Mouse (Mus musculus) MEL (cell line): ENCODE data around the gene Sgms1. TPM values are rescaled to one million over a fixed set of nuclear protein-coding genes. Genes with fewer than 3 reads are reported as not detected.

ENCODE experiments used
- DNase-seq: peaks from one replicate; pipeline ENCODE4 v3.0.0; 2011; ENCODE audit warnings: low read depth, low spot score
- H3K27ac ChIP-seq: 2 replicates; pipeline ENCODE4 v1.5.1; 2012; ENCODE audit warnings: low read depth, mild to moderate bottlenecking, control low read depth, low read length, moderate library complexity; ENCODE audit not compliant: control insufficient read depth
- H3K27me3 ChIP-seq, 2 experiments: fragments of 150-350 bp in 1 of 2; sonication (generic) in 1 of 2; 2 replicates each; pipeline ENCODE4 v1.6.1; 2012; ENCODE audit warnings: low read length in 2 of 2, mild to moderate bottlenecking in 2 of 2, improper control_type of control experiment in 1 of 2, moderate library complexity in 1 of 2; ENCODE audit not compliant: insufficient read depth in 2 of 2, control insufficient read depth in 1 of 2
- H3K36me3 ChIP-seq, 2 experiments: 2 replicates each; pipeline ENCODE4 v1.6.1; 2012 to 2014; ENCODE audit warnings: low read length in 2 of 2, improper control_type of control experiment in 1 of 2, inconsistent platforms in 1 of 2, mild to moderate bottlenecking in 1 of 2; ENCODE audit not compliant: insufficient read depth in 2 of 2, control insufficient read depth in 1 of 2
- H3K4me1 ChIP-seq, 2 experiments: fragments of 150-350 bp in 1 of 2; sonication (generic) in 1 of 2; 2 replicates each; pipeline ENCODE4 v1.6.1; 2012; ENCODE audit warnings: low read length in 2 of 2, improper control_type of control experiment in 1 of 2, mild to moderate bottlenecking in 1 of 2; ENCODE audit not compliant: insufficient read depth in 2 of 2, control insufficient read depth in 1 of 2
- H3K4me3 ChIP-seq, 2 experiments: fragments of 150-350 bp in 1 of 2; sonication (generic) in 1 of 2; 2 replicates each; pipeline ENCODE4 v1.5.1; 2012; ENCODE audit warnings: low read depth in 2 of 2, low read length in 2 of 2, mild to moderate bottlenecking in 2 of 2, moderate library complexity in 2 of 2, control low read depth in 1 of 2, improper control_type of control experiment in 1 of 2; ENCODE audit not compliant: control insufficient read depth in 1 of 2, insufficient read depth in 1 of 2
- H3K79me2 ChIP-seq: 2 replicates; pipeline ENCODE4 v1.6.1; 2012; ENCODE audit warnings: mild to moderate bottlenecking, low read length, moderate library complexity; ENCODE audit not compliant: control insufficient read depth, poor library complexity, insufficient read depth
- H3K9ac ChIP-seq: 2 replicates; pipeline ENCODE4 v1.6.1; 2012; ENCODE audit warnings: low read depth, mild to moderate bottlenecking, control low read depth, low read length, moderate library complexity; ENCODE audit not compliant: control insufficient read depth, poor library complexity, severe bottlenecking
- H3K9me3 ChIP-seq: fragments of 150-350 bp; sonication (generic); replicated peaks from 2 replicates; pipeline ENCODE4 v1.6.1; 2012; ENCODE audit warnings: mild to moderate bottlenecking, low read length, improper control_type of control experiment, moderate library complexity; ENCODE audit not compliant: insufficient read depth
- BHLHE40 ChIP-seq: IDR thresholded peaks from 2 replicates; pipeline ENCODE4 v1.6.1; 2012; ENCODE audit warnings: low read depth, mild to moderate bottlenecking, inconsistent platforms, low read length, improper control_type of control experiment, borderline replicate concordance
- ETS1 ChIP-seq: IDR thresholded peaks from 2 replicates; pipeline ENCODE4 v1.6.1; 2012; ENCODE audit warnings: low read depth, mild to moderate bottlenecking, inconsistent platforms, low read length, improper control_type of control experiment, moderate library complexity
- HCFC1 ChIP-seq: IDR thresholded peaks from 2 replicates; pipeline ENCODE4 v1.6.1; 2012; ENCODE audit warnings: low read depth, mild to moderate bottlenecking, inconsistent platforms, low read length, improper control_type of control experiment, moderate library complexity
- JUND ChIP-seq: IDR thresholded peaks from 2 replicates; pipeline ENCODE4 v1.6.1; 2011; ENCODE audit warnings: low read depth, mild to moderate bottlenecking, improper control_type of control experiment, low read length
- MAX ChIP-seq: IDR thresholded peaks from 2 replicates; pipeline ENCODE4 v1.6.1; 2011; ENCODE audit warnings: low read length, improper control_type of control experiment
- MAZ ChIP-seq: IDR thresholded peaks from 2 replicates; pipeline ENCODE4 v1.6.1; 2012; ENCODE audit warnings: low read depth, mild to moderate bottlenecking, inconsistent platforms, low read length, improper control_type of control experiment
- MEF2A ChIP-seq: IDR thresholded peaks from 2 replicates; pipeline ENCODE4 v1.6.1; 2014; ENCODE audit warnings: low read depth, mild to moderate bottlenecking, inconsistent platforms, low read length, improper control_type of control experiment; ENCODE audit not compliant: poor library complexity, insufficient replicate concordance, severe bottlenecking; ENCODE audit errors: extremely low read depth
- MXI1 ChIP-seq: IDR thresholded peaks from 2 replicates; pipeline ENCODE4 v1.6.1; 2011; ENCODE audit warnings: mild to moderate bottlenecking, low read depth, low read length, improper control_type of control experiment
- RAD21 ChIP-seq: IDR thresholded peaks from 2 replicates; pipeline ENCODE4 v1.6.1; 2011; ENCODE audit warnings: mild to moderate bottlenecking, low read depth, low read length, improper control_type of control experiment
- SIN3A ChIP-seq: IDR thresholded peaks from 2 replicates; pipeline ENCODE4 v1.6.1; 2012; ENCODE audit warnings: low read length, improper control_type of control experiment, inconsistent platforms
- SMC3 ChIP-seq: IDR thresholded peaks from 2 replicates; pipeline ENCODE4 v1.6.1; 2011; ENCODE audit warnings: low read depth, low read length, improper control_type of control experiment
- TAL1 ChIP-seq: IDR thresholded peaks from 2 replicates; pipeline ENCODE4 v1.6.1; 2012; ENCODE audit warnings: mild to moderate bottlenecking, inconsistent platforms, low read length, moderate library complexity, mixed read lengths
- USF1 ChIP-seq: IDR thresholded peaks from 2 replicates; pipeline ENCODE4 v1.6.1; 2014; ENCODE audit warnings: low read depth, mild to moderate bottlenecking, inconsistent platforms, low read length, improper control_type of control experiment, moderate library complexity
- ZKSCAN1 ChIP-seq: IDR thresholded peaks from 2 replicates; pipeline ENCODE4 v1.6.1; 2012; ENCODE audit warnings: low read depth, mild to moderate bottlenecking, inconsistent platforms, low read length, improper control_type of control experiment, moderate library complexity
- ZMIZ1 ChIP-seq: IDR thresholded peaks from 2 replicates; pipeline ENCODE4 v1.6.1; 2012; ENCODE audit warnings: low read depth, mild to moderate bottlenecking, inconsistent platforms, low read length, improper control_type of control experiment, moderate library complexity
- polyA plus RNA-seq, 2 experiments: library from polyadenylated mRNA; stranded (reverse) in 1 of 2; unstranded in 1 of 2; fragments of >175 nt in 1 of 2; fragments of >200 nt in 1 of 2; gene quantifications; 2 replicates each; pipeline versions ENCODE4 v1.2.1 to v1.2.4; 2012; ENCODE audit warnings: low replicate concordance in 2 of 2, low read depth in 1 of 2; ENCODE audit not compliant: insufficient read length in 2 of 2, insufficient read depth in 1 of 2, missing spikeins in 1 of 2
- total RNA-seq: library from RNA; depleted of rRNA; stranded (reverse); fragments of 300-350 nt; gene quantifications from 2 replicates; pipeline ENCODE4 v1.2.3, GENCODE M21; 2012

Sgms1 gene
- total and polyA plus RNA-seq, 3 experiments: 16.3 to 18.5 TPM; not detected in 1

- Histone ChIP-seq H3K27ac (no peak overlapping the region), H3K4me1 (peaks cover 6 to 11% of the 10 kb centered on the region in 2 experiments; a peak in 3 of 4 replicates), H3K36me3 (peaks cover 2 to 15% of the 10 kb centered on the region in 2 experiments), H3K79me2 (peaks cover 22% of the 10 kb centered on the region), H3K4me3 (no peak overlapping the region), H3K9me3 (no peaks in the 10 kb centered on the region), H3K27me3 (no peaks in the 10 kb centered on the region), H3K9ac (no peak overlapping the region)
- DNase-seq: no peak
- TF ChIP-seq JUND: no peak
- no peak for TF ChIP-seq SIN3A
- TF ChIP-seq HCFC1: no peak
- TF ChIP-seq MAZ: no peak
- TF ChIP-seq MXI1: no peak
- no peak for TF ChIP-seq RAD21
- TF ChIP-seq MEF2A: no peak
- no peak for TF ChIP-seq ZKSCAN1
- TF ChIP-seq ZMIZ1: no peak
- no peak for TF ChIP-seq TAL1
- TF ChIP-seq USF1: no peak
Observed at GRCm38 (mm10) chr19:32227175-32227574, 162.3 kb downstream of the Sgms1 start.

- TF ChIP-seq ETS1: no peak
- no peak for TF ChIP-seq BHLHE40
- no peak for TF ChIP-seq MAX
- TF ChIP-seq MXI1: no peak
- TF ChIP-seq SMC3: no peak
- no peaks in the 10 kb centered on the region for H3K27me3 ChIP-seq
- H3K27ac ChIP-seq: no peak overlapping the region
Observed at GRCm38 (mm10) chr19:32225097-32225490, 164.4 kb downstream of the Sgms1 start.

More at GRCm38 (mm10) chr19:32225097-32225490, 164.4 kb downstream of the Sgms1 start:
- H3K9me3 ChIP-seq: no peaks in the 10 kb centered on the region
- H3K9ac ChIP-seq: no peak overlapping the region
- no peak overlapping the region for H3K4me3 ChIP-seq
- DNase-seq: no peak
- H3K79me2 ChIP-seq: peaks cover 15% of the 10 kb centered on the region
- H3K4me1 ChIP-seq: peaks cover 10 to 17% of the 10 kb centered on the region in 2 experiments; a peak in 3 of 4 replicates
- peaks cover 3 to 20% of the 10 kb centered on the region in 2 experiments for H3K36me3 ChIP-seq
